Mouse (Mus musculus) spleen, adult 18-20 months (tissue): ENCODE data around the gene Kif19a.

Experiments
- DNase-seq, 2 experiments: peaks; one replicate each; pipeline ENCODE4 v3.0.0; 2022; ENCODE audit warnings: mixed read lengths in 2 of 2

The Kif19a gene

GRCm38 (mm10) chr11:114764820-114765818, at the start of gene Kif19a:
Gene Kif19a, plus strand, starts transcription at chr11:114765388.
- DNase-seq: peak; percentile 46 to 49

- DNase-seq: no peak
Observed at GRCm38 (mm10) chr11:114715531-114715930, 49.7 kb upstream of the Kif19a start.

GRCm38 (mm10) chr11:114720535-114720934, 44.7 kb upstream of the Kif19a start:
- no peak for DNase-seq

- no peak for DNase-seq
Observed at GRCm38 (mm10) chr11:114722438-114722837, 42.8 kb upstream of the Kif19a start.

- DNase-seq: no peak
Observed at GRCm38 (mm10) chr11:114723030-114723429, 42.2 kb upstream of the Kif19a start.

GRCm38 (mm10) chr11:114724787-114725590, 40.2 kb upstream of the Kif19a start:
- no peak for DNase-seq

- peak; percentile 35 to 36 for DNase-seq
Observed at GRCm38 (mm10) chr11:114726965-114727825, 38.0 kb upstream of the Kif19a start, which contains the start of gene Dnaic2. Gene Dnaic2, plus strand, starts transcription at chr11:114727408.

GRCm38 (mm10) chr11:114727826-114728186, 37.4 kb upstream of the Kif19a start:
- DNase-seq: no peak

- no peak for DNase-seq
Observed at GRCm38 (mm10) chr11:114728333-114728732, 36.9 kb upstream of the Kif19a start.

GRCm38 (mm10) chr11:114729832-114730363, 35.3 kb upstream of the Kif19a start:
- no peak for DNase-seq

GRCm38 (mm10) chr11:114731711-114732110, 33.5 kb upstream of the Kif19a start:
- no peak for DNase-seq

GRCm38 (mm10) chr11:114732890-114733289, 32.3 kb upstream of the Kif19a start:
- no peak for DNase-seq

- no peak for DNase-seq
Observed at GRCm38 (mm10) chr11:114736111-114736510, 29.1 kb upstream of the Kif19a start.

GRCm38 (mm10) chr11:114736913-114737624, 28.1 kb upstream of the Kif19a start:
- DNase-seq: peak in 1 of 2 experiments; percentile 42

GRCm38 (mm10) chr11:114740598-114740997, 24.6 kb upstream of the Kif19a start:
- DNase-seq: peak; percentile 35 to 36

- DNase-seq: no peak
Observed at GRCm38 (mm10) chr11:114741451-114741850, 23.7 kb upstream of the Kif19a start.

- peak; percentile 77 to 94 for DNase-seq
Observed at GRCm38 (mm10) chr11:114745134-114745533, 20.1 kb upstream of the Kif19a start.

GRCm38 (mm10) chr11:114747564-114748138, 17.5 kb upstream of the Kif19a start:
- no peak for DNase-seq

GRCm38 (mm10) chr11:114769911-114770310, 4.7 kb downstream of the Kif19a start:
- no peak for DNase-seq

- DNase-seq: no peak
Observed at GRCm38 (mm10) chr11:114771896-114772295, 6.7 kb downstream of the Kif19a start.

- no peak for DNase-seq
Observed at GRCm38 (mm10) chr11:114780076-114780475, 14.9 kb downstream of the Kif19a start.
